ENCODE assay signal across 10 mouse cellular contexts in genomic region chr3:104662007-104662406, GRCm38 (mm10). TPM values are rescaled to one million over a fixed set of nuclear protein-coding genes. Genes with fewer than 3 reads are reported as not detected.
DNase-seq lines count a peak whose midpoint lies in the region; ATAC-seq and TF ChIP-seq lines count a peak whose summit lies in the region.
"Had no signal": no experiment of that assay in that cellular context is flagged by ENCODE, and none has a peak within 500 bp of the region (broad histone marks: within the 10 kb centered on the region; RNA-seq: fewer than 3 reads in every experiment).

No protein-coding gene starts in this region.

- ATAC-seq in intestine, embryonic 16.5 days, result peak; percentile 27; the same call in 1 of the 2 replicates
- ATAC-seq in liver, embryonic 16.5 days (ENCODE audit: low read depth), result no peak

- 36% methylated on average over 4 of the region's 4 CpGs for WGBS in cerebellum, adult 2 months
- WGBS in intestine, embryonic 16.5 days, result 48% methylated on average over 4 of the region's 4 CpGs
- WGBS in liver, embryonic 16.5 days (ENCODE audit: insufficient replicate concordance), result 69% methylated on average over 4 of the region's 4 CpGs

- no peak for TF ChIP-seq CTCF in cerebellum, adult 2 months (IDR thresholded peaks at IDR 0.05; ENCODE audit: borderline replicate concordance, insufficient read depth, low read depth, low read length)

- peaks cover 3% of the 10 kb centered on the region; the same call in 1 of the 2 replicates for H3K4me1 ChIP-seq in cerebellum, adult 2 months (ENCODE audit: control insufficient read depth, insufficient read depth, low read length)
- H3K4me1 ChIP-seq in intestine, embryonic 16.5 days (ENCODE audit: control insufficient read depth, insufficient read depth, low read length), result peaks cover 20% of the 10 kb centered on the region
- peaks cover 32% of the 10 kb centered on the region for H3K4me1 ChIP-seq in liver, embryonic 16.5 days (ENCODE audit: control insufficient read depth, low read depth, low read length)

- DNase-seq in cerebellum, adult 2 months, result peak; percentile 30 to 41
- no peak for DNase-seq in cerebellum, adult 8-10 months
- DNase-seq in heart, adult 18-20 months, result peak; percentile 66 to 69
- no peak for DNase-seq in right cerebral cortex, postnatal 14 days
- no peak for DNase-seq in thymus, postnatal 14 days
- DNase-seq in natural killer cell, adult 2 months (ENCODE audit: low spot score in 2 of 2), result no peak
- DNase-seq: gastrocnemius, postnatal 36 days had no signal

- H3K9me3 ChIP-seq in intestine, embryonic 16.5 days (ENCODE audit: control insufficient read depth, low read length), result no peaks in the 10 kb centered on the region
- no peaks in the 10 kb centered on the region for H3K9me3 ChIP-seq in liver, embryonic 16.5 days (replicated peaks; ENCODE audit: control insufficient read depth, low read length)
- H3K9me3 ChIP-seq: embryonic facial prominence, embryonic 12.5 days had no signal

- no peak overlapping the region for H3K4me2 ChIP-seq in intestine, embryonic 16.5 days (ENCODE audit: low read depth, low read length)
- no peak overlapping the region for H3K4me2 ChIP-seq in liver, embryonic 16.5 days (ENCODE audit: low read depth, low read length)
- H3K4me2 ChIP-seq: embryonic facial prominence, embryonic 12.5 days had no signal

- no peaks in the 10 kb centered on the region for H3K27me3 ChIP-seq in cerebellum, adult 2 months (ENCODE audit: control insufficient read depth, insufficient read depth, low read length)
- no peaks in the 10 kb centered on the region for H3K27me3 ChIP-seq in intestine, embryonic 16.5 days (replicated peaks; ENCODE audit: control insufficient read depth, insufficient read depth, low read length)
- no peaks in the 10 kb centered on the region for H3K27me3 ChIP-seq in liver, embryonic 16.5 days (ENCODE audit: control insufficient read depth, insufficient read depth, low read depth, low read length)
- H3K27me3 ChIP-seq: embryonic facial prominence, embryonic 12.5 days had no signal

- no peak overlapping the region for H3K27ac ChIP-seq in cerebellum, adult 2 months (ENCODE audit: insufficient read depth, low read length)
- peak overlapping the region; percentile 78 for H3K27ac ChIP-seq in intestine, embryonic 16.5 days (ENCODE audit: low read length)
- peak overlapping the region; percentile 25 for H3K27ac ChIP-seq in liver, embryonic 16.5 days (ENCODE audit: low read length)
- H3K27ac ChIP-seq: embryonic facial prominence, embryonic 12.5 days had no signal

- no peaks in the 10 kb centered on the region for H3K36me3 ChIP-seq in intestine, embryonic 16.5 days (ENCODE audit: control insufficient read depth, insufficient read depth, low read length)
- peaks cover 14% of the 10 kb centered on the region for H3K36me3 ChIP-seq in liver, embryonic 16.5 days (ENCODE audit: control insufficient read depth, insufficient read depth)
- H3K36me3 ChIP-seq: embryonic facial prominence, embryonic 12.5 days had no signal

- H3K9ac ChIP-seq in intestine, embryonic 16.5 days (ENCODE audit: low read depth, low read length), result no peak overlapping the region
- H3K9ac ChIP-seq in liver, embryonic 16.5 days (ENCODE audit: low read depth, low read length), result no peak overlapping the region
- H3K9ac ChIP-seq: embryonic facial prominence, embryonic 12.5 days had no signal

- H3K4me3 ChIP-seq in cerebellum, adult 2 months (replicated peaks; ENCODE audit: insufficient read depth, low read depth, low read length), result no peak overlapping the region
- no peak overlapping the region for H3K4me3 ChIP-seq in intestine, embryonic 16.5 days (ENCODE audit: low read length)
- no peak overlapping the region for H3K4me3 ChIP-seq in liver, embryonic 16.5 days (ENCODE audit: low read depth, low read length)
- H3K4me3 ChIP-seq: embryonic facial prominence, embryonic 12.5 days had no signal

- TF ChIP-seq POLR2A in cerebellum, adult 2 months (IDR thresholded peaks at IDR 0.05; ENCODE audit: borderline replicate concordance, insufficient read depth, low read length), result no peak

RNA-seq across cellular contexts. Expression of gene Slc16a1, which starts 23.5 kb away (rescaled TPM):
- 29.9 and 31.9 TPM in 2 replicates for polyA plus RNA-seq in cerebellum, adult 2 months (2012; rRNA removed)
- total RNA-seq in heart, adult 18-20 months (2021), result 100 to 1,000 TPM; 156 to 159 TPM
- 48.3 and 48.8 TPM in 2 replicates for polyA plus RNA-seq in intestine, embryonic 16.5 days (2015; fragmentation: Nextera tagmentation; extraction: Ambion mirVana)
- 87.4 and 87.5 TPM in 2 replicates for polyA plus RNA-seq in liver, embryonic 16.5 days (2015; fragmentation: Nextera tagmentation; extraction: Ambion mirVana)

Comparison
In these comparisons a context has a peak if more than half of its experiments do, and no peak if none do; other contexts are left out.
1. DNase-seq: peak in cerebellum, adult 2 months (2 of 2) and heart, adult 18-20 months (2 of 2); none in cerebellum, adult 8-10 months (single experiment), right cerebral cortex, postnatal 14 days (single experiment), thymus, postnatal 14 days (single experiment) and natural killer cell, adult 2 months (0 of 2).